Mouse (Mus musculus) forebrain, embryonic 10.5 days (tissue): ENCODE measurements around the gene Peak1. TPM values are rescaled to one million over a fixed set of nuclear protein-coding genes. Genes with fewer than 3 reads are reported as not detected.

Experiments
- DNase-seq: peaks from one replicate; pipeline ENCODE4 v3.0.0-alpha.2; 2017; ENCODE audit warnings: low spot score; ENCODE audit errors: extremely low spot score
- H3K27ac ChIP-seq: fragments of 300-500 bp; sonication (generic); 2 replicates; pipeline ENCODE4 v1.5.1; 2016; ENCODE audit warnings: mild to moderate bottlenecking
- H3K27me3 ChIP-seq: fragments of 300-500 bp; sonication (generic); 2 replicates; pipeline ENCODE4 v1.6.1; 2016; ENCODE audit warnings: mild to moderate bottlenecking; ENCODE audit not compliant: poor library complexity, severe bottlenecking
- H3K36me3 ChIP-seq: fragments of 300-500 bp; sonication (generic); replicated peaks from 2 replicates; pipeline ENCODE4 v1.6.1; 2016; ENCODE audit warnings: mild to moderate bottlenecking, moderate library complexity
- H3K4me1 ChIP-seq: fragments of 300-500 bp; sonication (generic); 2 replicates; pipeline ENCODE4 v1.6.1; 2016
- H3K4me3 ChIP-seq: fragments of 300-500 bp; sonication (generic); 2 replicates; pipeline ENCODE4 v1.5.1; 2016; ENCODE audit warnings: mild to moderate bottlenecking, moderate library complexity
- H3K9me3 ChIP-seq: fragments of 300-500 bp; sonication (generic); 2 replicates; pipeline ENCODE4 v1.6.1; 2016; ENCODE audit warnings: mild to moderate bottlenecking, moderate library complexity
- WGBS: fragments of 180-500 bp; shearing (Covaris S2); methylation state at CpG from one replicate; pipeline ENCODE4 v1.1.7; 2016; 5-methylcytosine and 5-hydroxymethylcytosine counted together
- microRNA-seq: library from miRNA; unstranded; fragments of <30 nt; microRNA quantifications from one replicate; pipeline ENCODE4, GENCODE M21; 2017
- polyA plus RNA-seq: library from polyadenylated mRNA; unstranded; fragments of >200 nt; fragmentation: Nextera tagmentation; extraction: Ambion mirVana; gene quantifications from 2 replicates; pipeline ENCODE4 v1.2.1, GENCODE M21; 2016

Peak1 gene
- polyA plus RNA-seq, 1 experiment from 2014 or later: 4.3 TPM

- DNase-seq: no peak
- no peak overlapping the region; the same call in 1 of the 2 replicates for H3K4me3 ChIP-seq
- WGBS: 92% methylated on average over 2 of the region's 2 CpGs
- H3K4me1 ChIP-seq: peaks cover 36% of the 10 kb centered on the region
- H3K9me3 ChIP-seq: no peaks in the 10 kb centered on the region
- H3K27ac ChIP-seq: no peak overlapping the region
- H3K27me3 ChIP-seq: 0 out of 2 replicates have a peak, but pooled peaks cover 4% of the 10 kb centered on the region
- H3K36me3 ChIP-seq: peaks cover 8% of the 10 kb centered on the region; the same call in 1 of the 2 replicates
Measured at GRCm38 (mm10) chr9:56158077-56158476, 259.8 kb downstream of the Peak1 start.

- H3K27me3 ChIP-seq: no peaks in the 10 kb centered on the region
- no peak for DNase-seq
- WGBS: 94% methylated on average over 5 of the region's 5 CpGs
- peaks cover 27% of the 10 kb centered on the region for H3K36me3 ChIP-seq
- peaks cover 28% of the 10 kb centered on the region for H3K4me1 ChIP-seq
- H3K9me3 ChIP-seq: peaks cover 5% of the 10 kb centered on the region; the same call in 1 of the 2 replicates
- no peak overlapping the region for H3K27ac ChIP-seq
- H3K4me3 ChIP-seq: no peak overlapping the region
Measured at GRCm38 (mm10) chr9:56154572-56154971, 263.3 kb downstream of the Peak1 start.

GRCm38 (mm10) chr9:56152482-56153007, 265.3 kb downstream of the Peak1 start:
- Histone ChIP-seq H3K27ac (no peak overlapping the region), H3K4me1 (peaks cover 11% of the 10 kb centered on the region), H3K4me3 (no peak overlapping the region), H3K9me3 (peaks cover 5% of the 10 kb centered on the region; the same call in 1 of the 2 replicates), H3K36me3 (peaks cover 29% of the 10 kb centered on the region), H3K27me3 (no peaks in the 10 kb centered on the region)
- WGBS: 82% methylated on average over 4 of the region's 4 CpGs
- DNase-seq: no peak

- Histone ChIP-seq H3K9me3 (peaks cover 5% of the 10 kb centered on the region; the same call in 1 of the 2 replicates), H3K36me3 (peaks cover 35% of the 10 kb centered on the region), H3K4me1 (peaks cover 11% of the 10 kb centered on the region), H3K27ac (no peak overlapping the region), H3K4me3 (no peak overlapping the region), H3K27me3 (no peaks in the 10 kb centered on the region)
- DNase-seq: no peak
- WGBS: 73% methylated on average over 7 of the region's 7 CpGs
Measured at GRCm38 (mm10) chr9:56151745-56152481, 266.0 kb downstream of the Peak1 start.

Small RNAs within 50 kb of the gene (microRNA-seq; reads per million reads assigned to microRNA genes)
- 4.2 reads per million, percentile 10 among the genes with 10 or more reads in this experiment for gene Gm24270

Other genes starting within 250 kb of the Peak1 start
- 62.0 and 63.6 TPM in 2 replicates for gene Hmg20a, start 542 bp upstream of the Peak1 start, polyA plus RNA-seq